In the genomic region with DNA sequence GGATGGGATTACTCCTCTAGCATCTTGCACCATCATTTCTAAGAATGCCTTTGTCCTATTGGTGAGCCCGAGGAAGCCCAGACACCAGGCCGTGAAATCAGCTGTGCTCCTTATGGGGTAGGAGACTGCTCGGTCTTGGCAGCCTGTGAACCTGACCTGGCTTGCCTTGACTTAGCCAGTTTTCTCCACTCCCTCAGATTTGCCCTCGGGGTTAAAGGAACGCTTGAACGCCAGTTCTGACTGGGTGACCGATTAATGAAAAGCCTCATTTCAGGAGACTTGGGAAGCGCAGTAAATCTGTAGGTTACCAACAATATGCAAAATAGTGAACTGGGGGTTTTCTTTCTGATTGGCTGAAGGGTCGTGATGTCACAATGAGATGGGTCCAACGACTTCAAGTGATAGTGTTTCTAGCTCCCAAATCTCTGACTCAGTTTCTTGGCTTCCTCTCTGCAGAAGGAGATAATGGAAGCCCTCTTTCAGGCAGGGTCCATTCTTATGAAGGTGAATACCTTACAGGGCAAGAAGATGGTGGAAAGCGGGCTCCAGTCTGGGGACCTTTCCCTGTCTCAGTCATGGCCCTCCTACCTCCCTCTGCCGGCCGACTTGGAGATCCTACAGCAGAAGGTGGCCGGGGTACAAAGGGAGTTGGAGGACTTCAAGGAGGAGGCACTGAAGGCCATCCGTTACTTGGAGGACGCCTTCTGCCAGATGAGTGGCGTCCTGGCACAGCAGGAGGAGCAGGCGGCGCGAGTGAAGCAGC, we compare ENCODE assay signal across 9 mouse cellular contexts. TPM values are rescaled to one million over a fixed set of nuclear protein-coding genes. Genes with fewer than 3 reads are reported as not detected.
DNase-seq lines count a peak whose midpoint lies in the region; ATAC-seq lines count a peak whose summit lies in the region.
"Had no signal": no experiment of that assay in that cellular context is flagged by ENCODE, and none has a peak within 500 bp of the region (broad histone marks: within the 10 kb centered on the region; RNA-seq: fewer than 3 reads in every experiment).

TSS of gene Ccdc182 (plus strand) at position 428 of the 763 bp plus-strand sequence.

- WGBS in heart, embryonic 13.5 days, result 45% methylated on average over 20 of the region's 20 CpGs
- WGBS in embryonic facial prominence, embryonic 11.5 days, result 20% methylated on average over 20 of the region's 20 CpGs
- WGBS in midbrain, embryonic 12.5 days, result 33% methylated on average over 20 of the region's 20 CpGs

- no peaks in the 10 kb centered on the region for H3K36me3 ChIP-seq in heart, embryonic 13.5 days
- no peaks in the 10 kb centered on the region for H3K36me3 ChIP-seq in embryonic facial prominence, embryonic 11.5 days (replicated peaks; ENCODE audit: control insufficient read depth, insufficient read depth, low read depth, low read length)
- no peaks in the 10 kb centered on the region for H3K36me3 ChIP-seq in midbrain, embryonic 12.5 days

- peaks cover 43% of the 10 kb centered on the region for H3K4me1 ChIP-seq in heart, embryonic 13.5 days
- peaks cover 6% of the 10 kb centered on the region for H3K4me1 ChIP-seq in embryonic facial prominence, embryonic 11.5 days (ENCODE audit: control insufficient read depth, insufficient read depth, low read length)
- H3K4me1 ChIP-seq in midbrain, embryonic 12.5 days, result peaks cover 32% of the 10 kb centered on the region; the same call in 1 of the 2 replicates

- no peaks in the 10 kb centered on the region for H3K9me3 ChIP-seq in heart, embryonic 13.5 days
- no peaks in the 10 kb centered on the region for H3K9me3 ChIP-seq in embryonic facial prominence, embryonic 11.5 days (replicated peaks; ENCODE audit: control insufficient read depth, low read length)
- no peaks in the 10 kb centered on the region for H3K9me3 ChIP-seq in midbrain, embryonic 12.5 days

- no peak for DNase-seq in heart, adult 9 months (ENCODE audit: low spot score in 2 of 2)
- peak; percentile 35 for DNase-seq in embryonic facial prominence, embryonic 11.5 days (ENCODE audit: low spot score)
- DNase-seq in kidney, adult 11 months, result peak; percentile 67
- no peak for DNase-seq in gastrocnemius, adult 8-10 months (ENCODE audit: low spot score in 2 of 2)
- no peak for DNase-seq in natural killer cell, adult 2 months (ENCODE audit: low spot score in 2 of 2)

- no peak for ATAC-seq in heart, embryonic 13.5 days (ENCODE audit: extremely low read depth, insufficient number of reproducible peaks, low FRiP score, low TSS enrichment)
- no peak for ATAC-seq in embryonic facial prominence, embryonic 11.5 days (replicated peaks; ENCODE audit: insufficient number of reproducible peaks, low FRiP score, low TSS enrichment, low read depth)
- no peak for ATAC-seq in midbrain, embryonic 12.5 days (ENCODE audit: low FRiP score, low read depth)
- no peak for ATAC-seq in inflammation-experienced regulatory T-cells, adult 6 months

- no peak within 1 kb of the TSS for H3K27ac ChIP-seq in heart, embryonic 13.5 days (replicated peaks)
- no peak within 1 kb of the TSS for H3K27ac ChIP-seq in embryonic facial prominence, embryonic 11.5 days (replicated peaks; ENCODE audit: low read depth, low read length)
- H3K27ac ChIP-seq in midbrain, embryonic 12.5 days (replicated peaks), result peak within 1 kb of the TSS; percentile 67

- peak within 1 kb of the TSS; percentile 62 for H3K9ac ChIP-seq in heart, embryonic 13.5 days
- peak within 1 kb of the TSS; percentile 51 for H3K9ac ChIP-seq in embryonic facial prominence, embryonic 11.5 days (replicated peaks; ENCODE audit: low read length)
- H3K9ac ChIP-seq in midbrain, embryonic 12.5 days (replicated peaks), result peak within 1 kb of the TSS; percentile 50

- peaks cover 9% of the 10 kb centered on the region for H3K27me3 ChIP-seq in heart, embryonic 13.5 days (replicated peaks)
- no peaks in the 10 kb centered on the region; the same call in 1 of the 2 replicates for H3K27me3 ChIP-seq in embryonic facial prominence, embryonic 11.5 days (ENCODE audit: control insufficient read depth, insufficient read depth, low read length)
- H3K27me3 ChIP-seq in midbrain, embryonic 12.5 days, result 0 out of 2 replicates have a peak, but pooled peaks cover 8% of the 10 kb centered on the region

- H3K4me3 ChIP-seq in heart, embryonic 13.5 days, result peak within 1 kb of the TSS; percentile 29
- H3K4me3 ChIP-seq in embryonic facial prominence, embryonic 11.5 days (ENCODE audit: low read depth, low read length), result peak within 1 kb of the TSS; percentile 28; the same call in 1 of the 2 replicates
- H3K4me3 ChIP-seq in midbrain, embryonic 12.5 days, result peak within 1 kb of the TSS; percentile 30
- H3K4me3 ChIP-seq: erythroblast, embryonic 14.5 days had no signal

- peak within 1 kb of the TSS; percentile 58 for H3K4me2 ChIP-seq in heart, embryonic 13.5 days
- H3K4me2 ChIP-seq in embryonic facial prominence, embryonic 11.5 days (ENCODE audit: low read depth, low read length), result peak within 1 kb of the TSS; percentile 59
- H3K4me2 ChIP-seq in midbrain, embryonic 12.5 days (replicated peaks), result peak within 1 kb of the TSS; percentile 45

RNA-seq across cellular contexts. Expression of gene Ccdc182, which starts in this region (rescaled TPM):
- 0.11 TPM in 1 of 2 replicates, not detected in the other for polyA plus RNA-seq in heart, embryonic 13.5 days (2015; fragmentation: Nextera tagmentation; extraction: Ambion mirVana)
- polyA plus RNA-seq in embryonic facial prominence, embryonic 11.5 days (2014; fragmentation: Nextera tagmentation; extraction: Ambion mirVana), result 1.7 and 2.6 TPM in 2 replicates
- 5.0 and 5.7 TPM in 2 replicates for polyA plus RNA-seq in midbrain, embryonic 12.5 days (2016; fragmentation: Nextera tagmentation; extraction: Ambion mirVana)
- total RNA-seq in gastrocnemius, adult 8-10 months (2022), result not detected
- polyA plus RNA-seq in inflammation-experienced regulatory T-cells, adult 6 months (2017; shearing (Covaris generic)), result not detected
- polyA plus RNA-seq: erythroblast, embryonic 14.5 days had no signal

Comparison
In these comparisons a context has a peak if more than half of its experiments do, and no peak if none do; other contexts are left out.
1. DNase-seq: peak in embryonic facial prominence, embryonic 11.5 days (single experiment) and kidney, adult 11 months (single experiment); none in heart, adult 9 months (0 of 2), gastrocnemius, adult 8-10 months (0 of 2) and natural killer cell, adult 2 months (0 of 2).
2. Peak in every context shown above with its lines, with median percentiles within 50 percentile points of each other: H3K4me2 ChIP-seq, H3K4me3 ChIP-seq and H3K9ac ChIP-seq.